26 mouse cellular contexts compared by ENCODE assay signal in the genomic region with DNA sequence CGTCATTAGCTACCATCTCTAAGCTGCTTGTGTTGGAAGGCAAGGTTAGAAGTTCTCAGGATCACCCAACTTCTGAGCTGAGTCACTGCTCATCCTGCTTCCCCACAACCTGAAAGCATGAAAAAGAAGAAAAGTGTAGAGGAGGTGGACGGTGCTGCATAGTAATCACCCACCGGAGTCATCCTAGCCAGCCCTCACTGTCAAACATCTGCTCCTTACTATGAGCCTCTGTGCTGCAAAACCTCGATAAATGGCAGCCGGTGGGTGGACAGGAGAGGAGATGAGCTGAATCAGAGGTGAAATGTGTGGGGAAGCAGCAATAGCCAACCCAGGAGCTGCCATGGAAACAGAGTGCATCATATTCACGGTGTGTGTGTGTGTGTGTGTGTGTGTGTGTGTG. TPM values are rescaled to one million over a fixed set of nuclear protein-coding genes. Genes with fewer than 3 reads are reported as not detected.
DNase-seq lines count a peak whose midpoint lies in the region; TF ChIP-seq lines count a peak whose summit lies in the region.
"Had no signal": no experiment of that assay in that cellular context is flagged by ENCODE, and none has a peak within 500 bp of the region (broad histone marks: within the 10 kb centered on the region; RNA-seq: fewer than 3 reads in every experiment).

No protein-coding gene starts in this region.

- no peak for TF ChIP-seq CTCF in layer of hippocampus, adult 2 months (conservative IDR thresholded peaks at IDR 0.05)
- TF ChIP-seq CTCF in brain, embryonic 14.5 days (IDR thresholded peaks at IDR 0.05; ENCODE audit: borderline replicate concordance, extremely low read depth, insufficient read depth, insufficient read length), result no peak
- TF ChIP-seq CTCF in left cerebral cortex, adult 2 months (IDR thresholded peaks at IDR 0.05), result no peak

- no peak for TF ChIP-seq POLR2A in brain, embryonic 14.5 days (IDR thresholded peaks at IDR 0.05; ENCODE audit: borderline replicate concordance, extremely low read depth, insufficient read depth, insufficient read length, poor library complexity, severe bottlenecking)

- DNase-seq in layer of hippocampus, adult 2 months (ENCODE audit: low spot score in 2 of 2), result no peak
- no peak for DNase-seq in layer of hippocampus, adult 9-10 months (ENCODE audit: low spot score)
- peak; percentile 20 for DNase-seq in brain, embryonic 14.5 days (ENCODE audit: low read depth)
- peak; percentile 32 to 57 for DNase-seq in left cerebral cortex, adult 2 months (ENCODE audit: extremely low spot score in 1 of 2, low spot score in 2 of 2)
- DNase-seq in right cerebral cortex, postnatal 10 days (ENCODE audit: low spot score in 2 of 2), result peak; percentile 45 to 57
- no peak for DNase-seq in adrenal gland, postnatal 36 days
- no peak for DNase-seq in cerebellum, postnatal 4 days (ENCODE audit: low spot score in 2 of 2)
- DNase-seq in urinary bladder, postnatal 10 days (ENCODE audit: low spot score), result no peak
- DNase-seq: adrenal gland, postnatal 25 days; cerebellum, adult 11-12 months; cerebellum, postnatal 10 days; gastrocnemius, postnatal 14 days; heart, adult 18-20 months; heart, postnatal 14 days; lung, adult 18-20 months; lung, postnatal 14 days; spleen, adult 18-20 months; thymus, postnatal 25 days had no signal

- intact Hi-C loops in left cerebral cortex, adult 2 months (cut with DNase I), result no loop called here

- H3K4me3 ChIP-seq in layer of hippocampus, adult 2 months, result no peak overlapping the region
- no peak overlapping the region for H3K4me3 ChIP-seq in left cerebral cortex, adult 2 months
- H3K4me3 ChIP-seq: embryonic facial prominence, embryonic 12.5 days; heart, embryonic 13.5 days; hindbrain, embryonic 12.5 days; limb, embryonic 13.5 days; liver, embryonic 12.5 days; midbrain, embryonic 12.5 days; neural tube, embryonic 15.5 days had no signal

- peak overlapping the region; percentile 2; the same call in 1 of the 2 replicates for H3K27ac ChIP-seq in layer of hippocampus, adult 2 months
- H3K27ac ChIP-seq in left cerebral cortex, adult 2 months, result no peak overlapping the region
- H3K27ac ChIP-seq: embryonic facial prominence, embryonic 12.5 days; heart, embryonic 13.5 days; hindbrain, embryonic 12.5 days; limb, embryonic 13.5 days; liver, embryonic 12.5 days; midbrain, embryonic 12.5 days; neural tube, embryonic 15.5 days had no signal

RNA-seq across cellular contexts. Expression of a gene that starts 39.4 kb away (rescaled TPM):
- total RNA-seq in layer of hippocampus, adult 2 months (2021), result 10 to 100 TPM; 48.6 to 52.5 TPM
- polyA plus RNA-seq in brain, embryonic 14.5 days (2012; rRNA removed), result 6.0 and 9.2 TPM in 2 replicates
- 10 to 100 TPM; 17.4 to 19.2 TPM for total RNA-seq in left cerebral cortex, adult 2 months (2021)
- under 1 TPM; 0.13 to 0.23 TPM for total RNA-seq in adrenal gland, postnatal 36 days (2021)
- total RNA-seq: heart, adult 18-20 months; heart, postnatal 14 days had no signal

RNA-seq across cellular contexts. Expression of a gene that starts 42.4 kb away (rescaled TPM):
- total RNA-seq in layer of hippocampus, adult 2 months (2021), result 10 to 100 TPM; 32.3 to 37.1 TPM
- 19.9 and 21.5 TPM in 2 replicates for polyA plus RNA-seq in brain, embryonic 14.5 days (2012; rRNA removed)
- 10 to 100 TPM; 17.0 to 22.3 TPM for total RNA-seq in left cerebral cortex, adult 2 months (2021)
- 1 to 10 TPM; 4.7 to 5.5 TPM for total RNA-seq in adrenal gland, postnatal 36 days (2021)

RNA-seq across cellular contexts. Expression of a gene that starts 44.0 kb away (rescaled TPM):
- under 1 TPM; 0.56 to 0.82 TPM for total RNA-seq in layer of hippocampus, adult 2 months (2021)
- 0.18 and 0.24 TPM in 2 replicates for polyA plus RNA-seq in brain, embryonic 14.5 days (2012; rRNA removed)
- total RNA-seq in left cerebral cortex, adult 2 months (2021), result under 1 TPM; 0.23 to 0.44 TPM
- total RNA-seq in adrenal gland, postnatal 36 days (2021), result under 1 TPM in 1 of 2 experiments, not detected in 1; 0.26 TPM
- total RNA-seq: heart, adult 18-20 months; megakaryocyte progenitor cell, adult 5-6 weeks had no signal

Comparison
In these comparisons a context has a peak if more than half of its experiments do, and no peak if none do; other contexts are left out.
1. DNase-seq: peak in brain, embryonic 14.5 days (single experiment), left cerebral cortex, adult 2 months (2 of 2) and right cerebral cortex, postnatal 10 days (2 of 2); none in layer of hippocampus, adult 2 months (0 of 2), layer of hippocampus, adult 9-10 months (single experiment), adrenal gland, postnatal 36 days (0 of 2), cerebellum, postnatal 4 days (0 of 2) and urinary bladder, postnatal 10 days (single experiment).
2. RNA of a gene that starts 39.4 kb away (total RNA-seq): 48.6 to 52.5 TPM in layer of hippocampus, adult 2 months and 17.4 to 19.2 TPM in left cerebral cortex, adult 2 months; 0.13 to 0.23 TPM in adrenal gland, postnatal 36 days; every median in the first group is over 10 times any median in the second.